Mouse (Mus musculus): ENCODE measurements around the gene F3. TPM values are rescaled to one million over a fixed set of nuclear protein-coding genes. Genes with fewer than 3 reads are reported as not detected.

Gene F3
- polyA plus RNA-seq, 1 experiment, result 15.6 TPM

DNA sequence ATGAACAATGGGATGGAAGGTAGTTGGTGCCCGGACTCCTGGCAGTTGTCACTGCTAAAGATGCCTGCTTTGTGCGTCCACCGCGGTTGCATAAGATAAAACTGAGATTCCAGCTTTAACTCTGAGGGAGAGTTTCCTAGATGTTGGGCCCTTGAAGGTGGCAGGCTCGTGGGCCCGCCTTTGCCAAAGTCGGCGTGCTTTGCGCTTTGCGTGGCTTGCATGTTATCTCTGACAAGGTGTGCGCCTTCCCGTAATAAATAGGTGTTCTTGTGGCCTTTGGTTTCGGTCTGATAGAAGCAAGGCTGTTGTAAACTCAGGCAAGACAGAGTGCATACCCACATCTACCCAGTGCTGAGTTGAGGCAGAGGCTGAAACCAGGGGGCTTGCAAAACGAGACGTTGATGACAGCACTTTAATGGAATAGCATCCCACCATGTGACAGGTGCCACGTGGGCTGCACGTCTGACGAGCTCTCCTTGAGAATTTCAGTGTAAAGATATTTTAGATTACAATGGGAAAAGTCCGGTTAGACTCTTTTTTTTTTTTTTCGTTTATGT, 709 bp downstream of the F3 start:
- peaks cover 37% of the 10 kb centered on the region for H3K79me3 ChIP-seq (ENCODE audit: low read depth)
- H3K36me3 ChIP-seq (ENCODE audit: control insufficient read depth, insufficient read depth), result peaks cover 46% of the 10 kb centered on the region
- no peaks in the 10 kb centered on the region for H3K27me3 ChIP-seq (ENCODE audit: control insufficient read depth, insufficient read depth, insufficient read length)
- H3ac ChIP-seq (ENCODE audit: control insufficient read depth, insufficient read length, low read depth), result peak overlapping the region; percentile 86
- H3K79me2 ChIP-seq (ENCODE audit: control insufficient read depth, insufficient read depth), result peaks cover 67% of the 10 kb centered on the region
- TF ChIP-seq USF1 (IDR thresholded peaks at IDR 0.05; ENCODE audit: low read depth) (peak; percentile 26), MAX (IDR thresholded peaks at IDR 0.05) (no peak)
- peak overlapping the region; percentile 56 for H3K4me3 ChIP-seq (ENCODE audit: insufficient read depth, poor library complexity, severe bottlenecking)

- Histone ChIP-seq H3K79me2 (ENCODE audit: control insufficient read depth, insufficient read depth) (peaks cover 68% of the 10 kb centered on the region), H3K36me3 (ENCODE audit: control insufficient read depth, insufficient read depth) (peaks cover 50% of the 10 kb centered on the region), H3K4me3 (ENCODE audit: insufficient read depth, poor library complexity, severe bottlenecking) (peak overlapping the region; percentile 56), H3K27me3 (ENCODE audit: control insufficient read depth, insufficient read depth, insufficient read length) (no peaks in the 10 kb centered on the region), H3ac (ENCODE audit: control insufficient read depth, insufficient read length, low read depth) (peak overlapping the region; percentile 32), H3K79me3 (ENCODE audit: low read depth) (peaks cover 37% of the 10 kb centered on the region)
- no peak for TF ChIP-seq MAX (IDR thresholded peaks at IDR 0.05)
- no peak for TF ChIP-seq MYOD1 (IDR thresholded peaks at IDR 0.05; ENCODE audit: control insufficient read depth, insufficient read length, low read depth)
- no peak for TF ChIP-seq USF1 (IDR thresholded peaks at IDR 0.05; ENCODE audit: low read depth)
- TF ChIP-seq CEBPB (IDR thresholded peaks at IDR 0.05; ENCODE audit: low read depth), result no peak
- no peak for TF ChIP-seq CTCF (IDR thresholded peaks at IDR 0.05; ENCODE audit: control insufficient read depth, insufficient read depth, insufficient read length)
- no peak for TF ChIP-seq FOSL1 (IDR thresholded peaks at IDR 0.05; ENCODE audit: insufficient read depth, low read length, poor library complexity, severe bottlenecking)
- TF ChIP-seq MYOG (IDR thresholded peaks at IDR 0.05; ENCODE audit: control insufficient read depth, extremely low read depth, insufficient read length), result no peak
Observed at GRCm38 (mm10) chr3:121724553-121724952, 1.2 kb downstream of the F3 start.

GRCm38 (mm10) chr3:121725651-121726050, 2.3 kb downstream of the F3 start:
- H3ac ChIP-seq (ENCODE audit: control insufficient read depth, insufficient read length, low read depth), result no peak overlapping the region
- H3K27me3 ChIP-seq (ENCODE audit: control insufficient read depth, insufficient read depth, insufficient read length), result no peaks in the 10 kb centered on the region
- peaks cover 37% of the 10 kb centered on the region for H3K79me3 ChIP-seq (ENCODE audit: low read depth)
- peaks cover 61% of the 10 kb centered on the region for H3K36me3 ChIP-seq (ENCODE audit: control insufficient read depth, insufficient read depth)
- TF ChIP-seq FOSL1 (IDR thresholded peaks at IDR 0.05; ENCODE audit: insufficient read depth, low read length, poor library complexity, severe bottlenecking), result no peak
- no peak for TF ChIP-seq MAX (IDR thresholded peaks at IDR 0.05)
- no peak for TF ChIP-seq MYOD1 (IDR thresholded peaks at IDR 0.05; ENCODE audit: control insufficient read depth, insufficient read length, low read depth)
- TF ChIP-seq CEBPB (IDR thresholded peaks at IDR 0.05; ENCODE audit: low read depth), result no peak
- no peak for TF ChIP-seq CTCF (IDR thresholded peaks at IDR 0.05; ENCODE audit: control insufficient read depth, insufficient read depth, insufficient read length)
- no peak for TF ChIP-seq USF1 (IDR thresholded peaks at IDR 0.05; ENCODE audit: low read depth)
- no peak for TF ChIP-seq MYOG (IDR thresholded peaks at IDR 0.05; ENCODE audit: control insufficient read depth, extremely low read depth, insufficient read length)
- H3K79me2 ChIP-seq (ENCODE audit: control insufficient read depth, insufficient read depth), result peaks cover 68% of the 10 kb centered on the region
- H3K4me3 ChIP-seq (ENCODE audit: insufficient read depth, poor library complexity, severe bottlenecking), result no peak overlapping the region

DNA sequence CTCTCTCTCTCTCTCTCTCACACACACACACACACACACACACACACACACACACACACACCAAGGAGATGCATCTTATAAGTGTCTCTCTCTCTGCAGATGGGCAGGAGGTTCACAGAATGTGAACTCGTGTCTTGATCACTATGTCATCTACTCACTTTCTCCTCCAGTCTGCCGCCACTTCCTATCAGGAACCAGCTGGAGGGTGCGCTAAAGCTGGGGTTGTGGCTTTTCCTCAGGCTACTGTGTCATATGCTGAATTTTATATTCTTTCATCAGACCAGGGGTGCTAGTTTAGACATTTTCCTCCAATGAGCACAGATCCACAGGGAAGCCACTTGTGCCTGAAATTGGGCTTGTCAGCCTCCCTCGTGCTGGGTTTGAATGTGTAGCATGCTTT, 6.3 kb downstream of the F3 start:
- H3ac ChIP-seq (ENCODE audit: control insufficient read depth, insufficient read length, low read depth), result no peak overlapping the region
- peaks cover 45% of the 10 kb centered on the region for H3K79me2 ChIP-seq (ENCODE audit: control insufficient read depth, insufficient read depth)
- no peaks in the 10 kb centered on the region for H3K27me3 ChIP-seq (ENCODE audit: control insufficient read depth, insufficient read depth, insufficient read length)
- H3K79me3 ChIP-seq (ENCODE audit: low read depth), result peaks cover 27% of the 10 kb centered on the region
- peaks cover 97% of the 10 kb centered on the region for H3K36me3 ChIP-seq (ENCODE audit: control insufficient read depth, insufficient read depth)
- no peak overlapping the region for H3K4me3 ChIP-seq (ENCODE audit: insufficient read depth, poor library complexity, severe bottlenecking)
- TF ChIP-seq MYOG (IDR thresholded peaks at IDR 0.05; ENCODE audit: control insufficient read depth, extremely low read depth, insufficient read length) (no peak), CEBPB (IDR thresholded peaks at IDR 0.05; ENCODE audit: low read depth) (no peak), USF1 (IDR thresholded peaks at IDR 0.05; ENCODE audit: low read depth) (no peak), CTCF (IDR thresholded peaks at IDR 0.05; ENCODE audit: control insufficient read depth, insufficient read depth, insufficient read length) (no peak)

GRCm38 (mm10) chr3:121735542-121735941, 12.2 kb downstream of the F3 start:
- no peaks in the 10 kb centered on the region for H3K27me3 ChIP-seq (ENCODE audit: control insufficient read depth, insufficient read depth, insufficient read length)
- no peaks in the 10 kb centered on the region for H3K79me3 ChIP-seq (ENCODE audit: low read depth)
- H3K36me3 ChIP-seq (ENCODE audit: control insufficient read depth, insufficient read depth), result peaks cover 55% of the 10 kb centered on the region
- no peak for TF ChIP-seq MYOD1 (IDR thresholded peaks at IDR 0.05; ENCODE audit: control insufficient read depth, insufficient read length, low read depth)
- TF ChIP-seq CTCF (IDR thresholded peaks at IDR 0.05; ENCODE audit: control insufficient read depth, insufficient read depth, insufficient read length), result no peak
- TF ChIP-seq CEBPB (IDR thresholded peaks at IDR 0.05; ENCODE audit: low read depth), result no peak
- no peak for TF ChIP-seq MYOG (IDR thresholded peaks at IDR 0.05; ENCODE audit: control insufficient read depth, extremely low read depth, insufficient read length)
- no peak for TF ChIP-seq FOSL1 (IDR thresholded peaks at IDR 0.05; ENCODE audit: insufficient read depth, low read length, poor library complexity, severe bottlenecking)
- TF ChIP-seq USF1 (IDR thresholded peaks at IDR 0.05; ENCODE audit: low read depth), result no peak
- TF ChIP-seq MAX (IDR thresholded peaks at IDR 0.05), result no peak
- no peak overlapping the region for H3K4me3 ChIP-seq (ENCODE audit: insufficient read depth, poor library complexity, severe bottlenecking)
- no peaks in the 10 kb centered on the region for H3K79me2 ChIP-seq (ENCODE audit: control insufficient read depth, insufficient read depth)
- no peak overlapping the region for H3ac ChIP-seq (ENCODE audit: control insufficient read depth, insufficient read length, low read depth)

DNA sequence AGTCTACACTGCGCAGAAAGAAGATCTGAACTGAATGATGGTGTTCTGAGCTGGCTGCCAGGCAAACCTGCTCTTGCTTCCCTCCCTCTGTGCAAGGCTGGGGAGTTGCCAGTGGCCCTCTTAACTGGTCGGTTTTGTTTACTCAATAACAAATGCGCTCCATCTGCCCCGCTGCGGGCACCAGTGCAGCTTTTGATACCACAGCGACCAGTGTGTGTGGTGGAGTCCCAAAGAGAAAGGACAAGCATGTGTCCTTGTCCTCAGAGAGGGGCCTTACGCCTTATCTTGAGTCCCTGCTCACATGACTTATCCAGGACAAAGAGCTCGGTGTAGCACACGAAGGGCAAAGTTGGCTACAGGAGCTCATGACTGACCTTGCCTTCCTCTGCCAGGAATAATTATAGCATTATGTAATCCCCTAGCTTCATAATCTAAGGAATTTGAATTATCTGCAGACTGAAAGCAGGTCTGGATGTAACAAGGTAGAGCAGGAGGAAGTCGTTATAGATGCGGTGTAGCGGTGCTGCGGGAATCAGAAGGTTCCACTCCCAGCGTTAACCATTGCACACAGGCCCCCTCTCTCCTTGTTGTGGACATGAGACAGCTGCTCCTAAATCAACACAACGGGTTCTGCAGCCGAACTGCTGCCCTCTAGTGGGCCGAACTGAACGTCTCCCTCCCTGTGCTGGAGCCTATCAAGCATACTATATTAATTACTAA, 12.8 kb downstream of the F3 start:
- H3K79me3 ChIP-seq (ENCODE audit: low read depth), result no peaks in the 10 kb centered on the region
- no peak overlapping the region for H3K4me3 ChIP-seq (ENCODE audit: insufficient read depth, poor library complexity, severe bottlenecking)
- H3K79me2 ChIP-seq (ENCODE audit: control insufficient read depth, insufficient read depth), result no peaks in the 10 kb centered on the region
- peaks cover 49% of the 10 kb centered on the region for H3K36me3 ChIP-seq (ENCODE audit: control insufficient read depth, insufficient read depth)
- no peak overlapping the region for H3ac ChIP-seq (ENCODE audit: control insufficient read depth, insufficient read length, low read depth)
- TF ChIP-seq FOSL1 (IDR thresholded peaks at IDR 0.05; ENCODE audit: insufficient read depth, low read length, poor library complexity, severe bottlenecking), result no peak
- TF ChIP-seq CTCF (IDR thresholded peaks at IDR 0.05; ENCODE audit: control insufficient read depth, insufficient read depth, insufficient read length), result peak; percentile 60
- TF ChIP-seq CEBPB (IDR thresholded peaks at IDR 0.05; ENCODE audit: low read depth), result no peak
- TF ChIP-seq MYOD1 (IDR thresholded peaks at IDR 0.05; ENCODE audit: control insufficient read depth, insufficient read length, low read depth), result peak; percentile 52
- TF ChIP-seq MYOG (IDR thresholded peaks at IDR 0.05; ENCODE audit: control insufficient read depth, extremely low read depth, insufficient read length), result no peak
- no peak for TF ChIP-seq MAX (IDR thresholded peaks at IDR 0.05)
- H3K27me3 ChIP-seq (ENCODE audit: control insufficient read depth, insufficient read depth, insufficient read length), result no peaks in the 10 kb centered on the region
